Mouse (Mus musculus): ENCODE measurements around the gene Mroh8. TPM values are rescaled to one million over a fixed set of nuclear protein-coding genes. Genes with fewer than 3 reads are reported as not detected.
"Not testable (repeated sequence)": the region's sequence is repeated elsewhere in the genome, so short reads cannot be mapped to it uniquely, and the experiment has no call there.

The Mroh8 gene
- polyA plus RNA-seq, 1 experiment from 2014 or later = 0.55 TPM

DNA sequence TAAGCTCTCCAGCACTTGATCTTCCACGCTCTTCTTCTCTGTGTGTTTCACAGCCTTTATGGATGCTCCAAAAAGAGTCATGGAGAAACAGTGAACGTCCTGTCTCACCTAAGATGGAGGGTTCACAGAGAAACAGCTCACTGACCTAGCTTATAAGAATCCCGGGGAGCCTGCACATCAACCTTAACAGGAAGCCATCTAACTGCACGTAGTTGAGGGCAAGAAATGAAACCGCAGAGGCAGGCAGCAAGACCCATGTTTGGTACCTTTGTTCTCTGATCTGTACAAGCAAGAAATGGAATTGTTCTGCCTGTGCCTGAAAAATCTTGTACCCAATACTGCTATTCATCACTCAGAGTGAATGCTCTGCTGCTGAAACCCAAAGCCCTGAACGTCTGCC lies 59.2 kb downstream of the Mroh8 start:
- H3K4me2 ChIP-seq (replicated peaks) = no peak overlapping the region
- no peaks in the 10 kb centered on the region for H3K36me3 ChIP-seq
- no peak overlapping the region for H3K27ac ChIP-seq
- H3K9ac ChIP-seq = no peak overlapping the region
- no peak for ATAC-seq
- 79% methylated on average over 6 of the region's 6 CpGs for WGBS
- H3K4me1 ChIP-seq (replicated peaks) = no peaks in the 10 kb centered on the region
- no peaks in the 10 kb centered on the region for H3K9me3 ChIP-seq
- no peaks in the 10 kb centered on the region for H3K27me3 ChIP-seq (replicated peaks)
- H3K4me3 ChIP-seq (replicated peaks) = no peak overlapping the region

DNA sequence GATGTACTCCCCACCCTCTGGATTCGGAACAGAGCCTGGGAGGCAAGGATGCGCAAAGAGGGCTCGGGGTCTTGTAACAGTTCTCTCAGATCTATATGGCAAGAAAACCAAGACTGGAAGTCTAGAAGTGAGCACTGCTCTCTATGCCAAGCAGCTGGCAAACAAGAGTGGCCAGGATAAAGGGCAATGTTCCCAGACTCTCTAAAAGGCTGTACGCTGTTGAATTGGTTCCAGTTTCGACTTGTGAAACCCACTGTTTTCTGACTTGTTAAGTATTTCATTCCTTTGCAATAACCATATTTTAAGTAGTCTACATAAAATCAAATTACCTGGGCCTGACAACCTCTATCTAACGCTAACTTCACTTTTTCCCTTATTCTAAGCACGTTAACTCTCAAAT lies 67.6 kb downstream of the Mroh8 start:
- 95% methylated on average over 7 of the region's 7 CpGs for whole genome bisulfite sequencing
- no peak overlapping the region for H3K4me3 ChIP-seq (replicated peaks)
- no peaks in the 10 kb centered on the region for H3K9me3 ChIP-seq
- H3K27me3 ChIP-seq (replicated peaks) = no peaks in the 10 kb centered on the region
- no peak overlapping the region for H3K9ac ChIP-seq
- no peaks in the 10 kb centered on the region for H3K36me3 ChIP-seq
- no peak overlapping the region for H3K4me2 ChIP-seq (replicated peaks)
- ATAC-seq = no peak
- H3K4me1 ChIP-seq (replicated peaks) = no peaks in the 10 kb centered on the region
- no peak overlapping the region for H3K27ac ChIP-seq

DNA sequence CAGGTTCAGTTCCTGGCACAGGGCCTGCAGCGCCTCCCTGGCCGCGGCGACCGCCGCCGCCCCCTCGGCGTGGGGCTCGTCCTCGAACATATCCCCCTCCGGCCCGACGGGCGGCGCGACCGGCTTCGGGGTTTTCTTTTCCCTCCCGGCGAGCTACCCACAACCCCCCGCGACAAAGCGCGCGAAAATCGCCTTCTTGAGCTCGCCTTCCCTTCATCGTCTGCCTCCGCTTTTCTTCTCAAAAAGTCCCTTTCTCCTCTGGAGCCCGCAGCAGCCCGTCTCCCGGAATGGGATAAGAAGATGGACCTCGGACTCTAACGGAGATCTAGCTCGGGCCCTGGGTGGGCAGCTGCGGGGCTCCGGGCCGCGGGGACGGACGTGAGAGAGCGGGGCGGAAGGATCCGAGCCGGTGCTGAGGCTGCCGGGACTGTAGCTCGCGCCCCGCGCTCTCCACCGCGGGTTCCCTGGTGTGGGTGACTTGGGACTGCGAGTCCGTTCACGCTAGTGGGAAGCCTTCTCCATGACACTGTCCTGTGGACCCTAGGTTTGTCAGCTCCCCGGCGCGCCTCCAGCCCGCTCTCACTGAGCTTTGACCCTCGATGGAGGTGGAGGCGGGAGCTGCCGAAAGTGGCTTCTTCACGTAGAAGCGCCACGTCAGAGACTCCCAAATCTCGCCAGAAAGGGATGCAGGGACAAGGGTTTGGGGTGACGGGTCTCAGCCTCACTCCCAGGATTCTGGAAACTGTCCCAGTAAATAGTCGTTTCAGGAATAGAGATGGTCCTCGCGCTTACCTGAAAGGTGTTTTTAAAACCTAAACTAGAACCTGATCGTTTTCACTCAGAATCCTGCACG lies 74.8 kb downstream of the Mroh8 start, which contains the start of gene Rbl1:
Gene Rbl1, minus strand, starts transcription at position 169 of the 853 bp plus-strand sequence.
- WGBS = under 1% methylated on average over 73 of the region's 73 CpGs
- Histone ChIP-seq H3K4me1 (replicated peaks) (peaks cover 3% of the 10 kb centered on the region; the same call in 1 of the 2 replicates), H3K4me3 (replicated peaks) (peak within 1 kb of the TSS; percentile 81), H3K9ac (peak within 1 kb of the TSS; percentile 94), H3K27ac (peak within 1 kb of the TSS; percentile 98), H3K4me2 (replicated peaks) (peak within 1 kb of the TSS; percentile 74), H3K36me3 (no peaks in the 10 kb centered on the region), H3K27me3 (replicated peaks) (no peaks in the 10 kb centered on the region), H3K9me3 (no peaks in the 10 kb centered on the region)
- ATAC-seq = peak; percentile 93

GRCm38 (mm10) chr2:157203459-157204365 lies 75.6 kb downstream of the Mroh8 start:
- peak; percentile 87 for ATAC-seq
- Histone ChIP-seq H3K4me3 (replicated peaks) (peak overlapping the region; percentile 81), H3K4me2 (replicated peaks) (peak overlapping the region; percentile 74), H3K9me3 (no peaks in the 10 kb centered on the region), H3K36me3 (peaks cover 6% of the 10 kb centered on the region), H3K9ac (peak overlapping the region; percentile 94), H3K4me1 (replicated peaks) (peaks cover 3% of the 10 kb centered on the region; the same call in 1 of the 2 replicates), H3K27me3 (replicated peaks) (no peaks in the 10 kb centered on the region), H3K27ac (peak overlapping the region; percentile 98)
- WGBS = 1% methylated on average over 49 of the region's 49 CpGs

- H3K9ac ChIP-seq = no peak overlapping the region
- H3K27me3 ChIP-seq (replicated peaks) = no peaks in the 10 kb centered on the region
- peak overlapping the region; percentile 74; the same call in 1 of the 2 replicates for H3K4me2 ChIP-seq (replicated peaks)
- no peak for ATAC-seq
- no peaks in the 10 kb centered on the region for H3K9me3 ChIP-seq
- peaks cover 3% of the 10 kb centered on the region; the same call in 1 of the 2 replicates for H3K4me1 ChIP-seq (replicated peaks)
- H3K27ac ChIP-seq = no peak overlapping the region
- H3K36me3 ChIP-seq = peaks cover 9% of the 10 kb centered on the region
- H3K4me3 ChIP-seq (replicated peaks) = no peak overlapping the region
These were observed 76.3 kb downstream of the Mroh8 start for GRCm38 (mm10) chr2:157203026-157203425.

GRCm38 (mm10) chr2:157202361-157202760 lies 77.0 kb downstream of the Mroh8 start:
- H3K4me1 ChIP-seq (replicated peaks) = peaks cover 3% of the 10 kb centered on the region; the same call in 1 of the 2 replicates
- H3K9ac ChIP-seq = no peak overlapping the region
- 78% methylated on average over 6 of the region's 6 CpGs for WGBS
- no peak overlapping the region for H3K4me3 ChIP-seq (replicated peaks)
- no peaks in the 10 kb centered on the region for H3K9me3 ChIP-seq
- no peak for ATAC-seq
- H3K27me3 ChIP-seq (replicated peaks) = no peaks in the 10 kb centered on the region
- peaks cover 9% of the 10 kb centered on the region for H3K36me3 ChIP-seq
- H3K27ac ChIP-seq = no peak overlapping the region
- H3K4me2 ChIP-seq (replicated peaks) = no peak overlapping the region; the same call in 1 of the 2 replicates

- H3K4me2 ChIP-seq (replicated peaks) = no peak overlapping the region
- WGBS = 82% methylated on average over 6 of the region's 6 CpGs
- H3K4me1 ChIP-seq (replicated peaks) = peaks cover 3% of the 10 kb centered on the region; the same call in 1 of the 2 replicates
- no peak for ATAC-seq
- H3K27me3 ChIP-seq (replicated peaks) = no peaks in the 10 kb centered on the region
- H3K9ac ChIP-seq = no peak overlapping the region
- H3K27ac ChIP-seq = no peak overlapping the region
- no peaks in the 10 kb centered on the region for H3K9me3 ChIP-seq
- H3K4me3 ChIP-seq (replicated peaks) = no peak overlapping the region
- peaks cover 9% of the 10 kb centered on the region for H3K36me3 ChIP-seq
These were observed 78.1 kb downstream of the Mroh8 start for GRCm38 (mm10) chr2:157201081-157201830.

DNA sequence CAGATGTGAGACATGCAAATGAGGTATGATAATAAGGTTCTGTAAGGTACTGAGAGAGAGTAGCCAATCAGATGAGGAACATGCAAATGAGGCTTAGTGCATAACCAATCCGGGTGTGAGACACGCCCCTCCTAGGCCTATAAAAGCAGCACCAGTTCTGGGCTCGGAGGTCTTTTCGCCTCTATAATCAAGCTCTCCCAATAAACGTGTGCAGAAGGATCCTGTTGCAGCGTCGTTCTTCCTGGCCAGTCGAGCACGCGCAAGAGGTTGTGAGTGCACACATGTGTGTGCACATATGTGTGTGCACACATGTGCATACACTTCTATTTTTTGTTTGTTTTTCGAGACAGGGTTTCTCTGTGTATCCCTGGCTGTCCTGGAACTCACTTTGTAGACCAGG lies 80.9 kb downstream of the Mroh8 start:
- not testable (repeated sequence) for ATAC-seq; H3K27me3 ChIP-seq (replicated peaks); H3K4me3 ChIP-seq (replicated peaks); H3K27ac ChIP-seq; H3K9me3 ChIP-seq; H3K4me2 ChIP-seq (replicated peaks); H3K4me1 ChIP-seq (replicated peaks); H3K9ac ChIP-seq
- 95% methylated on average over 11 of the region's 11 CpGs for WGBS
- H3K36me3 ChIP-seq = peaks cover 17% of the 10 kb centered on the region

- Histone ChIP-seq H3K36me3 (peaks cover 41% of the 10 kb centered on the region), H3K27ac (no peak overlapping the region), H3K4me1 (replicated peaks) (no peaks in the 10 kb centered on the region), H3K4me3 (replicated peaks) (no peak overlapping the region), H3K27me3 (replicated peaks) (no peaks in the 10 kb centered on the region), H3K9me3 (no peaks in the 10 kb centered on the region), H3K9ac (no peak overlapping the region), H3K4me2 (replicated peaks) (no peak overlapping the region)
- WGBS = 96% methylated on average over 4 of the region's 4 CpGs
- ATAC-seq = no peak
These were observed 88.7 kb downstream of the Mroh8 start for GRCm38 (mm10) chr2:157190651-157191050.

DNA sequence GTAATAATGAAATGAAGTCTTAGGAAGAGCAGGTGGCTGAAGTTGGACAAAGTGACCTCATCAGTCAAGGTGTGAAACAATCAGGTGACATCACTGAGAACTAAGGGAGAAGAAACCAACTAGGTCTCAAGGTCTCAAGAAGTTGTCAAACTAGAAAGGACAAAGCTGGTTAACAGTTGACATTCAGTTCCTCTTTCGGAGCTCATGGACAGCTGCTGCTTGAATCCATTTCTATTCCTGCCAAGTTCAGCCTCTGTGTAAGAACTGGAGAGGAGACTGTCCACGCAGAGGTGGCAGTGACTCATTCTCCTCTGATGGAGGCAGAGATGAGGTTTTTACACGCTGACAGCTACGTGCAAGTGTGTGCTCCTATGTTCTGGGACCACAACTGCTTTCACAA lies 92.1 kb downstream of the Mroh8 start:
- H3K4me2 ChIP-seq (replicated peaks) = no peak overlapping the region
- no peak overlapping the region for H3K9ac ChIP-seq
- H3K4me1 ChIP-seq (replicated peaks) = no peaks in the 10 kb centered on the region
- no peaks in the 10 kb centered on the region for H3K27me3 ChIP-seq (replicated peaks)
- 91% methylated on average over 4 of the region's 4 CpGs for WGBS
- no peak for ATAC-seq
- H3K4me3 ChIP-seq (replicated peaks) = no peak overlapping the region
- H3K36me3 ChIP-seq = peaks cover 32% of the 10 kb centered on the region
- no peaks in the 10 kb centered on the region for H3K9me3 ChIP-seq
- no peak overlapping the region for H3K27ac ChIP-seq

GRCm38 (mm10) chr2:157186504-157186903 lies 92.8 kb downstream of the Mroh8 start:
- WGBS = 50% methylated on average over 5 of the region's 5 CpGs
- Histone ChIP-seq H3K4me2 (replicated peaks) (no peak overlapping the region), H3K4me1 (replicated peaks) (no peaks in the 10 kb centered on the region), H3K27ac (no peak overlapping the region), H3K9ac (no peak overlapping the region), H3K36me3 (peaks cover 32% of the 10 kb centered on the region), H3K9me3 (no peaks in the 10 kb centered on the region), H3K4me3 (replicated peaks) (no peak overlapping the region), H3K27me3 (replicated peaks) (no peaks in the 10 kb centered on the region)
- no peak for ATAC-seq
